Mouse (Mus musculus) granulocyte monocyte progenitor cell, adult 5-6 weeks (primary cell): ENCODE results near the gene Cpe. TPM values are rescaled to one million over a fixed set of nuclear protein-coding genes. Genes with fewer than 3 reads are reported as not detected.
A peak's percentile ranks its signal among the peaks of the same experiment; 100 is the strongest.

Experiments used
- ATAC-seq: replicated peaks from 2 replicates; pipeline ENCODE4 v1.8.0; 2016; ENCODE audit warnings: mild to moderate bottlenecking, moderate TSS enrichment, inconsistent platforms; ENCODE audit not compliant: poor library complexity, severe bottlenecking
- total RNA-seq, 2 experiments: library from RNA; stranded (forward) in 1 of 2; stranded (reverse) in 1 of 2; fragments of 200-712, 200-1000 nt in 1 of 2; fragments of >200 nt in 1 of 2; fragmentation: Nextera tagmentation in 1 of 2; gene quantifications; 2 replicates each; pipeline ENCODE4 v1.2.3; 2014 to 2017

The Cpe gene
- total RNA-seq (2014; fragmentation: Nextera tagmentation) (not detected in 2 replicates), total RNA-seq (2017) (not detected in 2 replicates)

GRCm38 (mm10) chr8:64692651-64693201 lies at the start of gene Cpe:
Cpe (minus strand) TSS chr8:64693054.
- peak; percentile 92 for ATAC-seq

GRCm38 (mm10) chr8:64740547-64741211 lies 47.8 kb upstream of the Cpe start:
- ATAC-seq: no peak

- ATAC-seq: no peak
Observed at GRCm38 (mm10) chr8:64738916-64739315, 46.1 kb upstream of the Cpe start.

- no peak for ATAC-seq
Observed at GRCm38 (mm10) chr8:64736767-64737323, 44.0 kb upstream of the Cpe start.

- no peak for ATAC-seq
Observed at GRCm38 (mm10) chr8:64735161-64735560, 42.3 kb upstream of the Cpe start.

- ATAC-seq: peak; percentile 96
Observed at GRCm38 (mm10) chr8:64733271-64733943, 40.6 kb upstream of the Cpe start, which contains the start of gene Msmo1. Msmo1 (minus strand) TSS chr8:64733792.

GRCm38 (mm10) chr8:64732596-64732995 lies 39.7 kb upstream of the Cpe start:
- no peak for ATAC-seq

GRCm38 (mm10) chr8:64728156-64728555 lies 35.3 kb upstream of the Cpe start:
- no peak for ATAC-seq

GRCm38 (mm10) chr8:64726190-64726695 lies 33.4 kb upstream of the Cpe start:
- ATAC-seq: peak; percentile 96

- ATAC-seq: no peak
Observed at GRCm38 (mm10) chr8:64723206-64723605, 30.4 kb upstream of the Cpe start.

- no peak for ATAC-seq
Observed at GRCm38 (mm10) chr8:64717868-64718267, 25.0 kb upstream of the Cpe start.

- ATAC-seq: no peak; the same call in 1 of the 2 replicates
Observed at GRCm38 (mm10) chr8:64712499-64712898, 19.6 kb upstream of the Cpe start.

GRCm38 (mm10) chr8:64711544-64711943 lies 18.7 kb upstream of the Cpe start:
- ATAC-seq: no peak

- ATAC-seq: no peak
Observed at GRCm38 (mm10) chr8:64707481-64707880, 14.6 kb upstream of the Cpe start.

GRCm38 (mm10) chr8:64703191-64703590 lies 10.3 kb upstream of the Cpe start:
- no peak for ATAC-seq

GRCm38 (mm10) chr8:64691591-64692401 lies 1.1 kb downstream of the Cpe start:
- no peak for ATAC-seq

GRCm38 (mm10) chr8:64690845-64691244 lies 2.0 kb downstream of the Cpe start:
- no peak for ATAC-seq

- no peak for ATAC-seq
Observed at GRCm38 (mm10) chr8:64690306-64690705, 2.5 kb downstream of the Cpe start.

- no peak for ATAC-seq
Observed at GRCm38 (mm10) chr8:64688741-64689140, 4.1 kb downstream of the Cpe start.

- ATAC-seq: no peak
Observed at GRCm38 (mm10) chr8:64688161-64688560, 4.7 kb downstream of the Cpe start.
